Mouse (Mus musculus): Measurements from ENCODE around the gene Plxnd1.

- no peak for TF ChIP-seq POLR2A (IDR thresholded peaks at IDR 0.05; ENCODE audit: low read depth, low read length)
- peak; percentile 37 for TF ChIP-seq CTCF (conservative IDR thresholded peaks at IDR 0.05; ENCODE audit: insufficient read depth, insufficient read length, low read depth, low read length)
Observed at GRCm38 (mm10) chr6:115996171-115996851, 1.5 kb upstream of the Plxnd1 start.
